Mouse (Mus musculus): ENCODE data around the gene Padi2.
A peak's percentile ranks its signal among the peaks of the same experiment; 100 is the strongest.

Gene Padi2

GRCm38 (mm10) chr4:140919974-140920836, 14.1 kb downstream of the Padi2 start:
- no peak for DNase-seq (ENCODE audit: inconsistent ontology term)

- DNase-seq (ENCODE audit: inconsistent ontology term), result no peak
These were observed 16.4 kb downstream of the Padi2 start for GRCm38 (mm10) chr4:140922508-140922907.

- no peak for DNase-seq (ENCODE audit: inconsistent ontology term)
These were observed 19.5 kb downstream of the Padi2 start for GRCm38 (mm10) chr4:140925648-140926047.

- no peak for DNase-seq (ENCODE audit: inconsistent ontology term)
These were observed 22.2 kb downstream of the Padi2 start for GRCm38 (mm10) chr4:140928349-140928748.

GRCm38 (mm10) chr4:140929745-140930144, 23.6 kb downstream of the Padi2 start:
- peak; percentile 95 for DNase-seq (ENCODE audit: inconsistent ontology term)

GRCm38 (mm10) chr4:140930900-140931470, 24.8 kb downstream of the Padi2 start:
- DNase-seq (ENCODE audit: inconsistent ontology term), result no peak

- DNase-seq (ENCODE audit: inconsistent ontology term), result no peak
These were observed 29.5 kb downstream of the Padi2 start for GRCm38 (mm10) chr4:140935643-140936042.

GRCm38 (mm10) chr4:140944356-140944755, 38.2 kb downstream of the Padi2 start:
- no peak for DNase-seq (ENCODE audit: inconsistent ontology term)

- DNase-seq (ENCODE audit: inconsistent ontology term), result peak; percentile 38
These were observed 38.9 kb downstream of the Padi2 start for GRCm38 (mm10) chr4:140944961-140945442.

- no peak for DNase-seq (ENCODE audit: inconsistent ontology term)
These were observed 39.4 kb downstream of the Padi2 start for GRCm38 (mm10) chr4:140945571-140945970.

- DNase-seq (ENCODE audit: inconsistent ontology term), result no peak
These were observed 39.9 kb downstream of the Padi2 start for GRCm38 (mm10) chr4:140946048-140946447.

GRCm38 (mm10) chr4:140946580-140947205, 40.5 kb downstream of the Padi2 start:
- DNase-seq (ENCODE audit: inconsistent ontology term), result no peak

- no peak for DNase-seq (ENCODE audit: inconsistent ontology term)
These were observed 41.6 kb downstream of the Padi2 start for GRCm38 (mm10) chr4:140947487-140948440.

GRCm38 (mm10) chr4:140948481-140948880, 42.3 kb downstream of the Padi2 start:
- DNase-seq (ENCODE audit: inconsistent ontology term), result no peak

GRCm38 (mm10) chr4:140949052-140949451, 42.9 kb downstream of the Padi2 start:
- DNase-seq (ENCODE audit: inconsistent ontology term), result no peak

GRCm38 (mm10) chr4:140949616-140950015, 43.5 kb downstream of the Padi2 start:
- DNase-seq (ENCODE audit: inconsistent ontology term), result no peak

- no peak for DNase-seq (ENCODE audit: inconsistent ontology term)
These were observed 44.4 kb downstream of the Padi2 start for GRCm38 (mm10) chr4:140950574-140950973.

GRCm38 (mm10) chr4:140951861-140952641, 45.9 kb downstream of the Padi2 start:
- no peak for DNase-seq (ENCODE audit: inconsistent ontology term)

GRCm38 (mm10) chr4:140957131-140957702, 51.1 kb downstream of the Padi2 start:
- no peak for DNase-seq (ENCODE audit: inconsistent ontology term)

- peak; percentile 76 for DNase-seq (ENCODE audit: inconsistent ontology term)
These were observed 51.6 kb downstream of the Padi2 start for GRCm38 (mm10) chr4:140957725-140958124.

Data from Muller cell, postnatal 12 days (primary cell).